Mouse (Mus musculus) spleen, postnatal 14 days (tissue): Measurements from ENCODE around the gene Jph2.
A peak's percentile ranks its signal among the peaks of the same experiment; 100 is the strongest.

Experiments used
- DNase-seq, 2 experiments: peaks; one replicate each; pipeline ENCODE4 v3.0.0; 2021 to 2022; ENCODE audit warnings: low spot score in 2 of 2

Gene Jph2

GRCm38 (mm10) chr2:163362940-163363921 is 34.6 kb downstream of the Jph2 start:
- DNase-seq, result no peak

GRCm38 (mm10) chr2:163360858-163361623 is 36.8 kb downstream of the Jph2 start:
- DNase-seq, result no peak

GRCm38 (mm10) chr2:163359253-163359652 is 38.5 kb downstream of the Jph2 start:
- DNase-seq, result no peak

- DNase-seq, result no peak
These were observed 39.1 kb downstream of the Jph2 start for GRCm38 (mm10) chr2:163358662-163359061.

DNA sequence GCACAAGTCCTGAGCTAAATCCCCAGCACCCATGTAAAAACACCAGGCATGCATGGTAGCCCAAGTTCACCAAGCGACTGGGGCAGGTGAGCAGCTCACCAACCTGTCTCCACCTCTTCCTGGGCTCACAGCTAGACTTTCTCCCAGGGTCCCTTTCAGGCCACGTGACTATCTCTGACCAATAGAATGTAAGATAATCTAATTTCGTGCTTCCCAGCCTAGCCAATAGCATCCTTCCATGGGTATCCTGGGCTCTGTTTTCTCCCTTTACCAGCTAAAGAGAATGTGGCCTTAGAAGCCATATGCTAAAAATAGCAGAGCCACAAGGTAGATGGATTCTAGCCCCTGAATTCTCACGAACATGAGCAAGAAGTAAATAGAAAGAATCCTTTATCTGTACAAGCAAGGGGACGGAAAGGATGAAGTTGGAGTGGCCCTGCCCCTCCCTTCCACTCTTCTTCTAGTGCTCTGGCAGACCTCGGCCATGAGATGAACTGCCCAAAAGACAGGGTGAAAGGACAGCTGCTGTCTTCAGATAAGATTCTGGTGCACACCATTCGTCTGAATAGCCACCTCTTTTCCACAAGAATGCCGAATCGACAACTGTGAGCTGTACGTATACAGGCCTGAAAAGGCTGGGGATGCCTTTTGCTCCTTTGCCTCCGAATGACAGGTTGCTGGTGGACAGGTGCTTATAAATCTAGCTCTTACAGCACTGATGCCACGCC is 41.5 kb downstream of the Jph2 start:
- DNase-seq, result peak in 1 of 2 experiments; percentile 15

- no peak for DNase-seq
These were observed 42.1 kb downstream of the Jph2 start for GRCm38 (mm10) chr2:163355666-163356065.

DNA sequence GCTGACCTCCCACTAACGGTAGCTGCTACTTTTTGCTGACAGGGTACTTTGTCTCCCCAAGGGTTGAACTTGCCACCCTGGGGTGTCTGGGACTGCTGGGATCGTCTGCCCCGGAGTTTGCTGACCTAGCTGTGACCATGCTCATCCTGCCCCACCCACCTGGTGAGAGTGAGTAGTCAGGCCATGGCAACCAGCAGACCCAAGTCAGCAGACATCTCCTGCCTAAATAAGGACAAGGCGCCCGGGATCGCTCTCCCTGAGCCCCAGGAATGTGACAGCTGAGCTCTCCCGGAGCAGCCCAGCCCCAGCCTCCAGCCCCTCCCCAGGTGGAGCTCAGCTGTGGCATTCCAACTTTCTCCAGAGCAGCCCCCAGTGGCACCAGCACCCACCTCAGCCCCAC is 44.1 kb downstream of the Jph2 start:
- DNase-seq, result no peak

DNA sequence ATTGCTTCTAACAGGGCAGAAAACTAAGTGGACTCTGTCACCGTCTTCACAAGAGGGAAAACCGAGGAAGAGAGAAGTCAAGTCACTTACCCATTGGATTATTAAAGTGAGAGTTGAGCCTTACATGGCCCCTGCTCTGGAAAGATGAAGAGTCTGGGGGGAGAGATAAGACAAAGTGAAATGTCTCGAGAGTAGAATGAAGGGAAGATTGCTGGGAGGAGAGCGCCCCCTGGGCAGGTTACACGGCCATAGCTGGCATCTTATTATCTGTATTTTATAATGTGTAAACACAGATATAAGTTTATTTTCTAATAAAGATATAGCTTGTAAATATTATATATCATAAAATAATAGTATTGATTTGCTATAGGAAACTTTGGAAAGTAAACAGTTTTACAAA is 47.4 kb downstream of the Jph2 start:
- DNase-seq, result no peak

DNA sequence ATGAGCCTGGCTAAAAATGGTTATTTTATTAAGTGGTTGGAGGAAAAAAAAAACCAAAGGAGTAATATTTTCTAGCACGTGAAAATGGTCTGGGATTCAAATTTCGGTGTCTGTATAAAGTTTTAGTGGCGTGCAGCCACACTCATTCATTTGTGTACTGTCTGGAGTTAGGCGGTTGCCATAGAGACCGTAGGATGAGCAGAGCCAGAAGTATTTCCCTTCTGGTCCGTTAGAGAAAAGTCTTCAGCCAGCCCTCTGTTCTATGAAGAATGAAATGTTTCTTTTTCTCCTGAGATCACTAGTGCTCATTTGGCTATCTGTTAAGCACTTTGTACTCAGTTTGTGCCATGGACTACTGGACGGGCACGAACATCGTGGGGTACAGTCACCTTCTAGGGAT is 48.4 kb downstream of the Jph2 start:
- DNase-seq, result no peak

GRCm38 (mm10) chr2:163348677-163349076 is 49.1 kb downstream of the Jph2 start:
- DNase-seq, result no peak

DNA sequence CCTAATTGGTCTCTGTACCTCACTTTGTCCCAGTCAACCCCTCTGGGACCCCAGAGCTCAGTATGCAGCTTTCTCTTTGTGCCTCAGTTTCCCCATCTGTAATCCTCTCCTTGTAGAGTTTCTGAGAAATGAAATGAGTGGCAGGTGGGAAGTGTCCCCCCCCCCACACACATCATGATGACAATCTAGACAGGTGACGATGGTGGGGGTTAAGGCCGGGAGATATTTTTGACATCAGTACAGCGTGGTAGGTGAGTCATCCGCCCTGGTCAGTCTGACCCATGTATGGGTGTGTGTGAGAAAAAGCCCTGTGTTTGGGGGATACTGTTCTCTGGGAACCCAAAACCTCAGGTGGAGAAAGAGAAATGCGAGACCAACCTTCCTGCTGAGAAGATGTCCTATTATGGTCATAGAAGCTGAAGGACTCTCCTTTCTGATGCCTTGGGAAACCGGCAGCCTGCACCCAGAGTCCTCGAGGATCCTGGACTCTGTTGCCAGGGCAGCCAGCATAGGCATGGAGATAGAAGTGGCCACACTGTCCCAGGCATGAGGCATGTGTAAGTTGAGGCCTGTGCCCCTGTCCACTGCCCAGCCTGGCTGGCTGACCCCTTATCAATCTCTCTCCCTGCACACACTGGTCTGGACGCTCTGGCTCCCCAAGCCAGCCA is 50.1 kb downstream of the Jph2 start:
- DNase-seq, result no peak

- no peak for DNase-seq
These were observed 51.3 kb downstream of the Jph2 start for GRCm38 (mm10) chr2:163346497-163346896.

DNA sequence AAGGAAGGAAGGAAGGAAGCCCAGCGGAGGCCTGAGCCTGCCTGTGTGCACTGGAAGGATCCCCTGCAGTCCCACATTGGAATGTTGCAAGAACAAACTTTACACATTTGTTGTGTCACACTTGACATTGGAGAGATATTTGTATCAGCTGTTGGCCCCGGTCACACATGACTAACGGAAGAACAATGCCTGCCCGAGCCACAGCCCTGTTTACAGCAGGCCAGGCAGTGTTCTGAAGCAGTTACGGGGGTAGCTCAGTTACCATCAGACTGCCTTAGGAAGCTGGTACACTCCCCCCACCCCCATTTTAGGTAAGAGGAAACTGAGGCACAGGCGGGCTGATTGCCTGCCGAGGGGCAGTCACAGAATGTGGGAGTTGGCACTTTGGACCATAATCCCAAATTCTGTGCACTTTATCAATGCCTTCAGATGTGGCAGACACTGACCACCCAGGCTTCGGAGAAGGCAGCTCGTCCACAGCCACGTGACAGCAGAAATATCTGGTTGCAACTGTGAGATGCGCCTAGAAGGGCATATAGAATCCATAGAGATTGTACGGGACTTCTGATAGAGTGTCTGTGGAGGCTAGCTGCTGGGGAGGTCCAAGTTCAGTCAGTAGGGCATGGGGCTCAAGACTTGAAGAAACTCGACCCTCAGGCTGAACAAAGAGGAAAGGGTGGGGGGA is 52.7 kb downstream of the Jph2 start:
- no peak for DNase-seq

DNA sequence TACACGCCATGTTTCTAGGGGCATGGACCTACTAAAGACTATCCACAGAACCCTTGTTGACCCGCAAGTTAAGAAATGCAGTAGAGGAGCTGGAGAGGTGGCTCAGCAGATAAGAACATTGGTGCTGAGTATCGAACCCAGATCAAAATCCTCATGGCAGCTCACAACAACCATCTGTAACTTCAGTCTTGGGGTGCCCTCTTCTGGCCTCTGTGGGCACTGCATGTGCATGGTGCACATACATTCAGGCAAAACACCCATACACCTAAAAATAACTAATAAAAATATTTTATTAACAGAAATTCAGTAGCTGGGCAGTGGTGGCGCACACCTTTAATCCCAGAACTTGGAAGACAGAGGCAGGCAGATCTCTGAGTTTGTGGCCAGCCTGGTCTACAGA is 54.1 kb downstream of the Jph2 start:
- peak in 1 of 2 experiments; percentile 35 for DNase-seq

- DNase-seq, result peak in 1 of 2 experiments; percentile 29
These were observed 57.5 kb downstream of the Jph2 start for GRCm38 (mm10) chr2:163340263-163340662.

DNA sequence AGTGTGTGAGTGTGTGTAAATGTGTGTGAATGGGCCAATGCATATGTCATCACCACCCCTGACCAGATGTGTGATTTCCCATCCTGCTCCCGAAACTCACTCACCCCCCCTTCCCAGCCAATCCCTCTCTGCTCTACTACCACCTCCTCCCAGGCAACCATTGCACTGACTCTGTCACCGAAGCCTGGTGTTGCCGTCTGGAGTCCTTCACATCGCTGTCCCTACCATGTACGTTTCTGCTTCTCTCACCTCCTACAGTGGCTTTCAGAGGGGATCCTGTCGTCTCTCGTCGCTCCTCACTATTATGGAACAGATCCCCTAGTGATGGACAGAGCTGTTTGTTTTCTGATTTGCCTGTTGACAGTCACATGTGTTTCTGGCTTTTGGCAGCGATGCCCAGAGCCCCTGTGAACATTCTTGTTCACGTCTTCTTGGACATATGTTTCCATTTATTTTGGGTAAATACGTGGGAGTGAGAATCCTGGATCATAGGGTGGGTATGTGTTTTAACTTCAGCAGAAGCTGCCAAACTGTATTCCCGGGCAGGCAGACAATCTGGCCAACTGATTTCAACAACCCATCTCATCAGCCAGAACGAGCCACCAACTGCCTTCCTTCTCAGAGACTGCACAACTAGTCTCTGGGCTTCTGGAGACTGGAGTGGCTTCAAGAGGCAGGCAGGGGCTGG is 65.3 kb downstream of the Jph2 start:
- DNase-seq, result no peak

GRCm38 (mm10) chr2:163331423-163331822 is 66.4 kb downstream of the Jph2 start:
- DNase-seq, result no peak

DNA sequence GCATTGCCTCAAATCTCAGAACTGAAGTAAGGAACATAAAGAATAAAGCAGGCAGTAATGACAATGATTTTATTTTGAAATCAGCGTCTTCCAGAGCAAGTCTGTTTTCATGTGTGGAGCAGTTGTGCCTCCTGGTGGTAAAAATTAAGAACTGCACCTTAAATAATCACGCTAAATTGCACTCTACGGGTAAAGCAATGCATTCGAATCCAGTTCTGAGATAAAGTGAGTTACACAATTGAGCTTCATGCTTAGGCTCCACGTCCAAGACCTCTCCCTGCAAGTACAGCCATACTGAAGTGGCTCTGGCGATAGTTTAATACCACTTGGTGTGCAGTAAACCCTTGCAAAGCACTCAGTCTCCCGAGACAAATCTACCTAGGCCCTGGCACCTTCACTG is 67.1 kb downstream of the Jph2 start:
- no peak for DNase-seq

GRCm38 (mm10) chr2:163323163-163323562 is 74.6 kb downstream of the Jph2 start:
- DNase-seq, result no peak

- DNase-seq, result no peak
These were observed 79.0 kb downstream of the Jph2 start for GRCm38 (mm10) chr2:163318777-163319176.
